Mouse (Mus musculus) myocyte (in vitro differentiated cells): ENCODE results near the gene E030025P04Rik.

Source experiments
- CEBPB ChIP-seq: IDR thresholded peaks from 2 replicates; pipeline ENCODE4 v1.6.1; 2011; ENCODE audit warnings: mild to moderate bottlenecking, moderate library complexity; ENCODE audit not compliant: poor library complexity, insufficient read depth, severe bottlenecking
- MAX ChIP-seq: IDR thresholded peaks from one replicate; pipeline ENCODE4 v1.6.1; 2011; ENCODE audit warnings: low read depth, mild to moderate bottlenecking, control low read depth
- MYOD1 ChIP-seq, 3 experiments: IDR thresholded peaks; one replicate each; pipeline ENCODE4 v1.6.1; 2011; ENCODE audit warnings: control low read depth in 2 of 3, low read depth in 2 of 3, mild to moderate bottlenecking in 2 of 3, moderate library complexity in 1 of 3; ENCODE audit not compliant: insufficient read length in 2 of 3, control insufficient read depth in 1 of 3
- MYOG ChIP-seq, 3 experiments: IDR thresholded peaks; one replicate each; pipeline ENCODE4 v1.6.1; 2011; ENCODE audit warnings: control low read depth in 2 of 3, low read depth in 2 of 3, mild to moderate bottlenecking in 2 of 3; ENCODE audit not compliant: insufficient read length in 2 of 3, control insufficient read depth in 1 of 3, insufficient read depth in 1 of 3
- POLR2A ChIP-seq: IDR thresholded peaks from one replicate; pipeline ENCODE4 v1.6.1; 2011; ENCODE audit warnings: low read depth, mild to moderate bottlenecking, control low read depth, moderate library complexity; ENCODE audit not compliant: insufficient read length
- REST ChIP-seq: IDR thresholded peaks from one replicate; pipeline ENCODE4 v1.6.1; 2011; ENCODE audit warnings: mild to moderate bottlenecking, control low read depth, moderate library complexity; ENCODE audit not compliant: insufficient read depth, insufficient read length
- TCF12 ChIP-seq: IDR thresholded peaks from one replicate; pipeline ENCODE4 v1.6.1; 2011; ENCODE audit warnings: mild to moderate bottlenecking, control low read depth; ENCODE audit not compliant: poor library complexity, insufficient read depth, severe bottlenecking
- TCF3 ChIP-seq: IDR thresholded peaks from one replicate; pipeline ENCODE4 v1.6.1; 2011; ENCODE audit warnings: low read depth, control low read depth; ENCODE audit not compliant: insufficient read length
- USF1 ChIP-seq: IDR thresholded peaks from one replicate; pipeline ENCODE4 v1.6.1; 2011; ENCODE audit warnings: low read depth, mild to moderate bottlenecking, control low read depth, moderate library complexity

DNA sequence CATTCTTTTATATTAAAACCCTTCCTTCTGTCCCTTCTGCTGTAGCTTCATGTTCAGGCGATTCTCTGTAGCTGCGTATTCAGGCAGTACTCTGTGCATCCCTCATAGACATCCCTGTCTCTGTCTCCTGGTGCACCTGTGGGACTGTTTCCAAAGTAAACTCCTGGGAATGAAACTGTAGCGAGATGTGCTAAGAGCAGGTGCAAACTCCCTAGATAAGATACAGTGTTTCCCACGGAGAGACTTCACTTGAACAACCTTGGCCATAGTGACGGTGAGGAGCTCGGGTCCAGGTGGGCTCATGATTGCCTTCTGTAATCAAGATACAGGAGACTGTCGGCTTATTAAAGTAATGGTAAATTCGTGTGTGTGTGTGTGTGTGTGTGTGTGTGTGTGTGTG, 41.5 kb downstream of the E030025P04Rik start:
- TF ChIP-seq MAX (no peak), CEBPB (no peak), POLR2A (no peak), TCF12 (no peak), MYOG (IDR thresholded peaks at IDR 0.05; ENCODE audit: control insufficient read depth in 1 of 3, insufficient read depth in 1 of 3, insufficient read length in 2 of 3, low read depth in 2 of 3) (no peak), TCF3 (no peak), USF1 (no peak), REST (no peak), MYOD1 (IDR thresholded peaks at IDR 0.05; ENCODE audit: control insufficient read depth in 1 of 3, insufficient read length in 2 of 3, low read depth in 2 of 3) (no peak)
